Mouse (Mus musculus) stomach, embryonic 15.5 days (tissue): ENCODE measurements around the gene Ndufa8. TPM values are rescaled to one million over a fixed set of nuclear protein-coding genes. Genes with fewer than 3 reads are reported as not detected.
A peak's percentile ranks its signal among the peaks of the same experiment; 100 is the strongest.

Experiments used
- ATAC-seq: fragments of 200-750 bp; cut with Nextera tagmentation; 2 replicates; pipeline ENCODE4 v1.8.0; 2017; ENCODE audit warnings: low read depth, moderate number of reproducible peaks, moderate TSS enrichment; ENCODE audit not compliant: insufficient read depth, low FRiP score
- H3K27ac ChIP-seq: fragments of 300-500 bp; sonication (generic); 2 replicates; pipeline ENCODE4 v1.5.1; 2015; ENCODE audit warnings: mild to moderate bottlenecking, inconsistent platforms
- H3K27me3 ChIP-seq: fragments of 300-500 bp; sonication (generic); replicated peaks from 2 replicates; pipeline ENCODE4 v1.6.1; 2015; ENCODE audit warnings: inconsistent platforms
- H3K36me3 ChIP-seq: fragments of 300-500 bp; sonication (generic); 2 replicates; pipeline ENCODE4 v1.6.1; 2015; ENCODE audit warnings: inconsistent platforms
- H3K4me1 ChIP-seq: fragments of 300-500 bp; sonication (generic); 2 replicates; pipeline ENCODE4 v1.6.1; 2015; ENCODE audit warnings: inconsistent platforms
- H3K4me2 ChIP-seq: fragments of 300-500 bp; sonication (generic); 2 replicates; pipeline ENCODE4 v1.6.1; 2015; ENCODE audit warnings: mild to moderate bottlenecking, inconsistent platforms
- H3K4me3 ChIP-seq: fragments of 300-500 bp; sonication (generic); replicated peaks from 2 replicates; pipeline ENCODE4 v1.5.1; 2015; ENCODE audit warnings: inconsistent platforms
- H3K9ac ChIP-seq: fragments of 300-500 bp; sonication (generic); 2 replicates; pipeline ENCODE4 v1.6.1; 2015; ENCODE audit warnings: inconsistent platforms
- H3K9me3 ChIP-seq: fragments of 300-500 bp; sonication (generic); 2 replicates; pipeline ENCODE4 v1.6.1; 2016; ENCODE audit warnings: inconsistent platforms
- WGBS: fragments of 180-500 bp; shearing (Covaris S2); methylation state at CpG from one replicate; pipeline ENCODE4 v1.1.7; 2015; 5-methylcytosine and 5-hydroxymethylcytosine counted together
- polyA plus RNA-seq: library from polyadenylated mRNA; unstranded; fragments of >200 nt; fragmentation: Nextera tagmentation; extraction: Ambion mirVana; gene quantifications from 2 replicates; pipeline ENCODE4 v1.2.1, GENCODE M21; 2015

Gene Ndufa8
- 247 and 252 TPM in 2 replicates for polyA plus RNA-seq

DNA sequence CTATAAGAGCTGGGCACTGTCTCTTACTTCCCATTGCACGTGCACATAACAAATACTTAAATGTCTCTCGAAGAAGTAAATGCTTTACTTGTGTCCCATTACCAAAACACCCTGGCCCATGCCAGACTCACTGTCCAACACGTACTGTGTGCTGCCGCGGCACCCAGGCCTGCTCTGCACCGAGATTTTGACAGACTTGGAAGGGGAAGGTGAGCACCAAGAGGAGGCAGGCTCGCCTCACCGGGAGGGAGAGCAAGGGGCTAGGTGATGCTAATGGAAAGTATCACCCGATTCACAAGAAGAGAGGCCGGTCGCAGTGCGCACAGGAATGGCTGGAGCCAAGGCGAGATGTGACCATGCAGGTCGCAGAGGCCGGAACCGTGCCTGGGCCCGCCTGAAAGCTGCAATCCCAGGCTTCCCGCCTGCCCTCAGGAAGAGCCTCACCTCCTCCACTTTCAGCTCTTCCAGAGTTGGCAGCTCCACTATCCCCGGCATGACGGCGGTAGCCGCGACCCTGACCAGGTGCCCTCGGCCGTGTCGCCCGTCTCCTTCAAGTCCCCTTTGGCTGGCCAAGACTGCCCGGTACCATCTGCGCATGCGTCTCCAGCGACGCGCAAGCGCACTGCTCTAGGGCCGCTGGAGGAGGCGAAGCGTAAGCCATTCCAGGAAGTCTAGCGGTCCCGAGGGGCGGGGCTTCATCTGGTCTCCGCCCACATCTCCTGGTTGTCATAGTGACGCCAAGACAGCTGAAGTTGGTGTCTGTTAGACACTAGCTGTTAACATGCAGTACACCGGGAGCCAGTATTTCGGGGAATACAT, at the start of gene Ndufa8, which contains the start of gene Morn5:
Ndufa8 (minus strand) TSS at position 659 of the 819 bp plus-strand sequence.
Morn5 (plus strand) TSS at position 711 of the 819 bp plus-strand sequence.
- H3K4me3 ChIP-seq = peak within 1 kb of the TSS; percentile 85
- no peaks in the 10 kb centered on the region for H3K9me3 ChIP-seq
- ATAC-seq = peak; percentile 96
- H3K4me2 ChIP-seq = peak within 1 kb of the TSS; percentile 53
- no peaks in the 10 kb centered on the region for H3K27me3 ChIP-seq
- WGBS = 1% methylated on average over 44 of the region's 44 CpGs
- no peak within 1 kb of the TSS for H3K27ac ChIP-seq
- peaks cover 11% of the 10 kb centered on the region for H3K4me1 ChIP-seq
- H3K36me3 ChIP-seq = peaks cover 5% of the 10 kb centered on the region; the same call in 1 of the 2 replicates
- peak within 1 kb of the TSS; percentile 68 for H3K9ac ChIP-seq

DNA sequence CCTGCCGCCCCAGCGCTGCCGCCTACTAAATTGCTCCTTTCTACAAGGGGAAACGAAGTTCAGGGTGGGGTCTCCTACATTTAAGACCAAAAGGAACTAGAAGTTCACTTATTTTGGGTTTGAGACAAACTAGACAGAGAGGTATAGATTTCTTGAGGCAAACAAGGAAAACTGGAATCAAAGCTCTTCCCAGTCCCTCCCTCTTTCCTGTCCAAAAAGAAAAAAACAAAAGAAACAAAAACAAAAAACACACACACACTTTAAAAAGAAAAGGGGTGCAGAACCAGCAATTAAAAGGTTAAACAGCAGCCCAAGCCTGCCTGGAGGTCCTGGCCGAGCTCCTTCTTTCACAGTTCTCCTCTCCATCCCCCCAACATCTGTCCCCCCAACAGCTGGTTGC, 48.8 kb upstream of the Ndufa8 start:
- no peak for ATAC-seq
- H3K9ac ChIP-seq = no peak overlapping the region
- no peaks in the 10 kb centered on the region for H3K9me3 ChIP-seq
- H3K4me3 ChIP-seq = no peak overlapping the region
- H3K36me3 ChIP-seq = no peaks in the 10 kb centered on the region
- no peak overlapping the region for H3K4me2 ChIP-seq
- peaks cover 7% of the 10 kb centered on the region for H3K4me1 ChIP-seq
- 7% methylated on average over 5 of the region's 5 CpGs for WGBS
- H3K27me3 ChIP-seq = peaks cover 99% of the 10 kb centered on the region
- no peak overlapping the region for H3K27ac ChIP-seq

DNA sequence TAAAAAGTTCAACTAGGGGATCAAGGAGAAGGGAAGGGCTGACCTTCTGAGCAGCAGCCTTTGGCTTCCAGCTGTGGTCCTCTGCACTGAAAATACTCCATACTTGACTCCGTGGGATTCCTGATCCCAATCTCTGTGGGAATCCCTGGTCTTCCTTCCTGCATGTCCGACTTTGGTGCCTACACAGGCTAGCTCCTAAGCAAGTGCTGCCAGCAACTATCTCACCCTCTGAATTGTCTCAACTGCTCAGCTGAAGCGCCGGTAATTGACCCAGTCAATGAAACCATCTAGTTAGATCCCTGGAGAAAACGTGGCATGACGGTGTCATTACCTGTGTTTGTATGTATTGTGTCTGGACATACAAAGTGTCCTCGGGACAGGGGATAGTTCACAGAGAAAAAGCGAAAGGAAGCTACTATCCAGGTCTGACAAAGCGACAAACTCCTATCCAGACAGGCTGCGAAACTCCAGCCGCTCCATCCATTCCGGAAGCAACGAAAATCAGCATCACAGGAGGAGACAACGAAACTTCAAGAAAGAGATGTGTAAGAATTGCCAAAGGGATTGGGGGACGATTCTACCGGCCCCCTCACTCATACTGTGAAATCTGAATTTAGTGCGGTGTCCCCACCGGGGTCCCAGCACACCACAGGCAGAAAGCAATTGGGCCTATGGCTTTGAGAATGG, 48.1 kb upstream of the Ndufa8 start:
- H3K9me3 ChIP-seq = no peaks in the 10 kb centered on the region
- peaks cover 98% of the 10 kb centered on the region for H3K27me3 ChIP-seq
- H3K4me2 ChIP-seq = no peak overlapping the region
- H3K9ac ChIP-seq = no peak overlapping the region
- H3K4me3 ChIP-seq = no peak overlapping the region
- no peaks in the 10 kb centered on the region for H3K36me3 ChIP-seq
- no peak overlapping the region for H3K27ac ChIP-seq
- no peaks in the 10 kb centered on the region; the same call in 1 of the 2 replicates for H3K4me1 ChIP-seq
- WGBS = 9% methylated on average over 18 of the region's 18 CpGs
- no peak for ATAC-seq

DNA sequence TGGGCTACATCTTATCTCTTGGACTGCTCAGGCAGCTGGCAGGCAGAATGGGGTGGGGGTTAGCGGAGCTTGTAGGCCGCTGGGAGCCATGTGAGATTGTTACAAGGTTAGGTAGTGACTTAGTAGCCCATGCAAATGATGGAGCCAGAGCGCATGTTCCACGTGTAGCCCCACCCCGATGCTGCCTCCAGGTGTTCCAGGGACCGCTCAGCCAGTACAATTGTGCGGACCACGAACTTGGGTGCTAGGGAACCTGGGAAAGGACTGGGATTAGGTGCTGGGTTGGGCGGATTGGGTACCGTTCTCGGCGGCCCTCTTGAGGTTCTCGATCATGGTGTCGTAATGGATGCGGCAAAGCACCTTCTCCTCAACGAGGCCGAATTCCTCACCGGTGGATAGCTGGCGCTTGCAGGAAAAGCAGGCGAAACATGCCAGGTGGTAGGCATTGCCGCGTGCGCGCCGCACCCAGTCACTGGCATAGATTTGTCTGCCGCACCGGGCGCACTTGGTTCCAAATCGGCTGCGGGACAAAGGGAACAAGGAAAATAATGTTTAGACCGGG, 44.8 kb upstream of the Ndufa8 start:
- no peak overlapping the region for H3K9ac ChIP-seq
- H3K4me3 ChIP-seq = 0 out of 2 replicates have a peak overlapping the region, but pooled peaks have one; percentile 1
- 5% methylated on average over 31 of the region's 31 CpGs for WGBS

DNA sequence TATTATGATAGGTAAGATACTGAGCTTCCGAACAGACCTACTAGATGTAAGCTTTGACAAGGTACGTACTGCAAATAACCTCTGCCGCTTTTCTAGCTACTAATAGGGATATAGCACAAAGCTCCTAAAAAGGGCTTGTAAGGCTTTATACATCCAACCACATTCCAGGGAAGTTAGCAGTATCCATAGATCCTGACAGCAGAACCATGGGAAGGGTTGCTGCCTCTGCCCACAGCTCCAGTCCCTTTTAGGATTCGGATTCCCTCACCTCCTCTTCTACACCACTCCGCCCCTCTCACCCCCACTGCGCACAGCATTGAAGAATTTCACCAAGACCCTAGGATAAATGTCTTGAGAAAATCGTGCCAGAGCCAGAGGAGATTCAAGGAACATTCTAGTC, 44.1 kb upstream of the Ndufa8 start:
- H3K4me3 ChIP-seq = no peak overlapping the region

More for the DNA sequence above, 44.8 kb upstream of the Ndufa8 start:
- ATAC-seq = no peak
- no peak overlapping the region for H3K27ac ChIP-seq
- peaks cover 13% of the 10 kb centered on the region for H3K4me1 ChIP-seq
- peak overlapping the region; percentile 11; the same call in 1 of the 2 replicates for H3K4me2 ChIP-seq
- H3K9me3 ChIP-seq = no peaks in the 10 kb centered on the region
- no peaks in the 10 kb centered on the region for H3K36me3 ChIP-seq
- peaks cover 97% of the 10 kb centered on the region for H3K27me3 ChIP-seq

DNA sequence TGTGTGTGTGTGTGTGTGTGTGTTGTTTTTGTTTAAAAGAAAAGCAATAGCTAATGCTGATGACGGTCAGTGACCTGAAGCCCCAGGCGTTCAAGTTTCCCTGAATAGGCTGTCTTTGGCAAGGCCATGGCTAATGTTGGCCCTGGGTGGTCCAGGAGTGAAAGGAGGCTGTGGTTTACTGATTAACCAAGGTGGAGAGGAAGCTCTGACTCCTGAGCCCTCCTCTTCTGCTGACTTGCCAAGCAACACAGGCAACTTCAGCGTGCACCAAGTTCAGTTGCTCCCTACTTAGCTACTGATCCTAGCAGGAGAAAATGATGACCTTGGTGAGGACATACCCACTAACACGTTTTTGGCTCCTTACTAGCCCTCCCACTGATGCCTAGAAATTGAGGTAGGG, 43.5 kb upstream of the Ndufa8 start:
- Histone ChIP-seq H3K4me3 (0 out of 2 replicates have a peak overlapping the region, but pooled peaks have one; percentile 5), H3K4me1 (peaks cover 13% of the 10 kb centered on the region), H3K27me3 (peaks cover 86% of the 10 kb centered on the region), H3K27ac (no peak overlapping the region), H3K4me2 (no peak overlapping the region), H3K36me3 (no peaks in the 10 kb centered on the region), H3K9me3 (no peaks in the 10 kb centered on the region), H3K9ac (no peak overlapping the region)
- WGBS = 9% methylated on average over 4 of the region's 4 CpGs
- ATAC-seq = no peak

More for the DNA sequence above, 44.1 kb upstream of the Ndufa8 start:
- no peak overlapping the region for H3K9ac ChIP-seq
- peaks cover 91% of the 10 kb centered on the region for H3K27me3 ChIP-seq
- no peak overlapping the region for H3K27ac ChIP-seq
- peaks cover 13% of the 10 kb centered on the region for H3K4me1 ChIP-seq
- 32% methylated on average over 7 of the region's 7 CpGs for WGBS
- H3K9me3 ChIP-seq = no peaks in the 10 kb centered on the region
- no peaks in the 10 kb centered on the region for H3K36me3 ChIP-seq
- no peak for ATAC-seq
- H3K4me2 ChIP-seq = no peak overlapping the region

DNA sequence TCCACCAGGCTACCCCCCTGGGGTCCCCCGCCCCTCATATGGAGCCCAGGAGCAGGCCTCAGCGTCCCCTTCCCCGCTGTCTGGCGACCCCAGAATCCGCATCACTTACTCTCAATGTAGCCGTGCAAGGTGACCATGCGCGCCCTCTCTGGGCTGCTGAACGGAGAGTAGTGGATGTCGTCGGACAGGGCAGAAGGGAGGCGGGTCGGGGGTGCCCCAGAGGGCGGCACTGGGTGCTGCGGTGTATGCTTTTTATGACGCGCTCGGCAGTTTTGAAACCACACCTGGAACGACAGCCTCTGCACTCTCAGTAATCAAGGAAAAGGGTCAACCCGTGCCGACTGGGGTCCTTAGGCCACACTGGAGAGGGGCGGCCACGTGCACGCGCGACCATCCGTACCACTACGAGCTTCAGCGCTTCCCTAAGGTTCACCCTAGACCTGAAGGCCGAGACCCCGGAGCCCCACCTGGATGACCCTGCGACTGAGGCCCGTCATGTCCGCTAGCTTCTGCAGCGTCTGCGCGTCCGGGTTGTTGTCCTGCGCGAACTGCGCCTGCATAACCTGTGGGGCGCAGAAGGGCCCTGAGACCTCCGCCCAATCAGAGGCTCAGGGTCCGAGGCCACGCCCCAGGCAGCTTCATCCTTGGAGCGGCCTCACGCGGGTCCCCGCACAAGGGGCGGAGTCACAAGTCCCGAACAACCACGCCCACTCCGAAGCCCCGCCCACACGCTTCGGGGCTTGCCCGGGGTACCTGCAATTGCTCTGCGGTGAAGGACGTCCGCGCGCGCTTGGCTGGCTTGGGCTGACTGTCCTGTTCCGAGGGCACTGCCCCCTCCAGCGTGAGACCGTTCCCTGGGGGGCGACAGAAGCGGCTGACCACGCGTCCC, 41.9 kb upstream of the Ndufa8 start:
- no peak overlapping the region for H3K9ac ChIP-seq
- ATAC-seq = peak; percentile 84
- H3K4me3 ChIP-seq = peak overlapping the region; percentile 46
- peaks cover 13% of the 10 kb centered on the region for H3K4me1 ChIP-seq
- no peak overlapping the region for H3K27ac ChIP-seq
- WGBS = 3% methylated on average over 70 of the region's 70 CpGs
- peak overlapping the region; percentile 88 for H3K4me2 ChIP-seq
- no peaks in the 10 kb centered on the region for H3K36me3 ChIP-seq
- no peaks in the 10 kb centered on the region for H3K9me3 ChIP-seq
- H3K27me3 ChIP-seq = peaks cover 77% of the 10 kb centered on the region

DNA sequence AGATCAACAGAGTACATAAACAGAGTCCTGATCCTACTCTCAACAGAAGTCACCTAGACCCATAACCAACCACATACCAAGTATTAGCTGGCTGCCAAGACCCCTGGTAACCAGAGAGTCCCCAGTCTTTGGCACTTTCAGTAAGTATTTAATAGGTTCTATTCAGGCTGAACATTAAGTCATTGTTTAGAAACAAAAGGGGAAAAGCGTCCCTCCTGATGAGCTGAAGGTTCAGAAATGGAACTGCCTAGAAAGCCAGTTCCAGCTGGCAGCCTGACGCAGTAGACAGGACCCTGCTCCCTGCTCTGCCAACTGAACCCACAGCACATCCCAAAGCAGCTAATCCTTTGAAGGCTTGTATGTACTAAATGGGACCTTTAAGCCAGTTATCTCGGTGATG, 40.0 kb upstream of the Ndufa8 start:
- H3K9me3 ChIP-seq = no peaks in the 10 kb centered on the region
- no peaks in the 10 kb centered on the region for H3K36me3 ChIP-seq
- no peak overlapping the region for H3K4me2 ChIP-seq
- no peak for ATAC-seq
- WGBS = 44% methylated on average over 3 of the region's 3 CpGs
- no peak overlapping the region for H3K4me3 ChIP-seq
- H3K9ac ChIP-seq = no peak overlapping the region
- H3K27ac ChIP-seq = no peak overlapping the region
- peaks cover 58% of the 10 kb centered on the region for H3K27me3 ChIP-seq
- peaks cover 13% of the 10 kb centered on the region for H3K4me1 ChIP-seq

DNA sequence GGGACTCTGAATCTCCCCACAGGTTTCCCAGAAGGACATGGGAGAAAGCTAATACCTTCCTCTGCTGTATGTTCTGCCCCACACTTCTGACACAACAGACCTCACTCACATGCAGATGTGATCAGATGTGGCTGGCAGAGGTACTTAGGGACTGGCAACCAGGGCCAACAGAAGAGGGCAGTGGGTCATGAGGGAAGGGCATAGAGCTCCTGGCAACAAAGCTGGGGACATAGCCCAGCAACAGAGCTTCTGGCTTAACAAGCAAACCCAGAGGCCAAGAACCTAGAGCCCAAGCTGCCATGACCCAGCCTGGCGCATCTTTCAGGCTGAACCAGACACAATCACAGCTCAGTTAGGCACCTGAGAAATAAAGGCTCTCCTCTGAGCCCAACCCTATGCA, 35.8 kb upstream of the Ndufa8 start:
- no peak for ATAC-seq
- Histone ChIP-seq H3K27ac (no peak overlapping the region), H3K4me3 (no peak overlapping the region), H3K9ac (no peak overlapping the region), H3K4me2 (no peak overlapping the region), H3K4me1 (0 out of 2 replicates have a peak, but pooled peaks cover 2% of the 10 kb centered on the region), H3K27me3 (peaks cover 19% of the 10 kb centered on the region), H3K9me3 (no peaks in the 10 kb centered on the region), H3K36me3 (no peaks in the 10 kb centered on the region)
- WGBS = 91% methylated on average over 1 of the region's 1 CpGs

DNA sequence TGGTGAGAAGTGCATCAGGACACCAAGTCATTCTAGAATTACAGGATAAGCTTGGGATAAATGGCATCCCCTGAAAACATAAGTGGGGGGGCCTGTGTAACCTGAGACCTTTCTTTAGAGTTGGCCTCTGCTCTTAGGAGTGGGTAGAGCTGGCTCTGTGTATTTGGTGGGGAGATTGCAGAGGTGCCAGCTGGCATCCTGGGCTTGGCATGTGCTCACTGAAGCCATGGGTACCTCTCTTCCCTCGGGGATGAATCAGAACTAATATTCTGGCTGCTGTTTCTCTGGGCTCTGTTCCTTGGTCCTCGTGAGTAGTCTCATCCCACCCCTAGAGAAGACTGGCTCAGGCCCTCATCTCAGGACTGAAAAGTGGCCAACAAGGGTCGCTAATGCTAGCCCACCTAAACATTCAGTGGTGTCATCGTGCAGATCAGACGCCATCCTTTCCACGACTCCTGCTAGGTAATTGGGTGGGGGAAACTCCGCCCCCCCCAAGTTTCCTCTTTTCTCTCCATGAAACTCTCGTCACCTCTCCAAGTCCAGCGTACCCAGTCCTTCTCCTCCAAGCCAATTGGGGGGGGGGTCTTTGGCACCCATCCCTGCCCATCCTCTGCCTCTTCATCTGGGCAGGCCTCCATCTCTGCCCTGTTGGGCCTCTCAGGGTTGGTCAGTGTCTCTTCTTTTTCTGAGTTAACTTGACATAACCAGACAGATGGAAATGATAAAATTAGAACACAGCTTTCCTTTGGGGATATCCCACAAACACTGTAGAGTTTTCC, 33.8 kb upstream of the Ndufa8 start:
- no peak overlapping the region for H3K4me2 ChIP-seq
- 82% methylated on average over 9 of the region's 9 CpGs for WGBS
- ATAC-seq = no peak

More for the DNA sequence above, 33.8 kb upstream of the Ndufa8 start:
- no peak overlapping the region for H3K9ac ChIP-seq
- no peak overlapping the region for H3K27ac ChIP-seq
- peaks cover 9% of the 10 kb centered on the region for H3K27me3 ChIP-seq
- H3K4me1 ChIP-seq = 0 out of 2 replicates have a peak, but pooled peaks cover 2% of the 10 kb centered on the region
- H3K4me3 ChIP-seq = no peak overlapping the region
- H3K36me3 ChIP-seq = no peaks in the 10 kb centered on the region
- no peaks in the 10 kb centered on the region for H3K9me3 ChIP-seq
